Mouse (Mus musculus): ENCODE data around the gene Lhfpl2. TPM values are rescaled to one million over a fixed set of nuclear protein-coding genes. Genes with fewer than 3 reads are reported as not detected.

Lhfpl2 gene
- total RNA-seq, 2 experiments from 2014 or later, result 59.1 to 60.8 TPM

DNA sequence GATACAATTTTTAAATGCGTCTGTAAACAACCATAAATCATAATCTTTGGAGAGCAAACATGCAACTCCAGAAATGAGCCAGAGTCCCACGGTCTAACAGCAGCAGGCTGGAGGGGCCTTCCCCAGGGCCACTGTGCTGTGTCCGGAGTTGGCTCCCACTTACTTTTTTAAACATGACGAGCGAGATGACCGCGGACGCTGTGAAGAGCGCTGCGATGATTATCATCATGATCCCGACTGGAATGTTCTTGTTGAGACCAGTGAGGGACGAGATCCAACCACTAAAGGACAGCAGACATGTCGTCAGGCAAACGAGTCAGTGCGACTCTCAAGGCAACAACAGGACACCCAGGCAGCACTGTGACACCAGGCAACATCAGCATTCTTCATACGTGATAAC, 150.4 kb downstream of the Lhfpl2 start:
- no peak for DNase-seq (ENCODE audit: low spot score in 2 of 2)

- DNase-seq (ENCODE audit: low spot score in 2 of 2), result no peak
Measured at GRCm38 (mm10) chr13:94208892-94209291, 151.3 kb downstream of the Lhfpl2 start.

GRCm38 (mm10) chr13:94211236-94212119, 153.9 kb downstream of the Lhfpl2 start:
- no peak for DNase-seq (ENCODE audit: low spot score in 2 of 2)

- no peak for DNase-seq (ENCODE audit: low spot score in 2 of 2)
Measured at GRCm38 (mm10) chr13:94212179-94212578, 154.6 kb downstream of the Lhfpl2 start.

GRCm38 (mm10) chr13:94212716-94213115, 155.1 kb downstream of the Lhfpl2 start:
- DNase-seq (ENCODE audit: low spot score in 2 of 2), result no peak

GRCm38 (mm10) chr13:94223609-94224008, 166.0 kb downstream of the Lhfpl2 start:
- no peak for DNase-seq (ENCODE audit: low spot score in 2 of 2)

DNA sequence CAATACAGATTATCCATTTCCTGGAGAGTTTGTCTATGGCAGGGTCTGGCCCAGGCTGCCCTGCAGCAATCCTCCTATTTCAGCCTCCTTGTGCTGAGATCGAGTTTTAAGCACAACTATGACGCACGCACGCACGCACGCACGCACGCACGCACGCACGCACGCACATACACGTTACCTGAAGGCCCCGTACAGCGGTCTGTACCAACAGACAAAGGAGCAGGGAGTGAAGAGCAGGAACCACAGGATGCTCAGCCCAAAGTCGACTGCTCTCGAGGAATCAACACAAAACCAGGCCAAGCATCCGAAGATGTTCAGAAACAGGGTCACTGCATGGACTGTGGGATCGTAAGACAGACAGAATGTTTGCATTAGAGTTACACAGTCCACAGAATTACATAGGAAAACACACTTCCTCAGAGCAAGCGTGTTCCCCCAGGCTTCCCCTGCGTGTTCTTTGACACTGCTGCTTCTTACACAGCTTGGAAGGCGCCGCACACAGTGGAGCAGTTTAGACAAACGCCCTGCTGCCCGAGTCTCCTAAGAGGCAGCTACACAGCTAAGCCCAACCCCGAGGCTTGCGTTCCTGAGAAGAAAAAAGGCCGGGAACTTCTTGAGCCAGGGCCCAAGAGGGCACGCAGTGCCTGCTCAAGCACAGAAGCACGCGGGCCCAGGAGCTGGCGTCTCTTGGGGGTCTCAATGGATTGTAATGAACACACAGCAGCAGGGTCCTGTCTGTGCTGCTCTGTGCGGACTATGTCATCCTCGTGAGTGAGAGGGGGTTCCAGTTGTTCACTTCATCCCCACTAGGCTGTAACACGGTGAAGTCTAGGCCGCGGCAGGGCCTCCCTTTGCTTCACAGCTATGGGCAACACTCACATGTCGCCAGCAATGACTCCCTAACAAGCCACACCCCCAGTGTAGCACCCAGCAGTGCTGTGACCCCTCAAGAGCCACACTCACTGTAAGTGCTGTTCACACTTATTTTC, 167.4 kb downstream of the Lhfpl2 start:
- no peak for DNase-seq (ENCODE audit: low spot score in 2 of 2)

GRCm38 (mm10) chr13:94231871-94232270, 174.3 kb downstream of the Lhfpl2 start:
- DNase-seq (ENCODE audit: low spot score in 2 of 2), result no peak

GRCm38 (mm10) chr13:94239488-94239887, 181.9 kb downstream of the Lhfpl2 start:
- DNase-seq (ENCODE audit: low spot score in 2 of 2), result no peak

GRCm38 (mm10) chr13:94240111-94240510, 182.5 kb downstream of the Lhfpl2 start:
- DNase-seq (ENCODE audit: low spot score in 2 of 2), result no peak

GRCm38 (mm10) chr13:94240873-94241272, 183.3 kb downstream of the Lhfpl2 start:
- DNase-seq (ENCODE audit: low spot score in 2 of 2), result no peak

DNA sequence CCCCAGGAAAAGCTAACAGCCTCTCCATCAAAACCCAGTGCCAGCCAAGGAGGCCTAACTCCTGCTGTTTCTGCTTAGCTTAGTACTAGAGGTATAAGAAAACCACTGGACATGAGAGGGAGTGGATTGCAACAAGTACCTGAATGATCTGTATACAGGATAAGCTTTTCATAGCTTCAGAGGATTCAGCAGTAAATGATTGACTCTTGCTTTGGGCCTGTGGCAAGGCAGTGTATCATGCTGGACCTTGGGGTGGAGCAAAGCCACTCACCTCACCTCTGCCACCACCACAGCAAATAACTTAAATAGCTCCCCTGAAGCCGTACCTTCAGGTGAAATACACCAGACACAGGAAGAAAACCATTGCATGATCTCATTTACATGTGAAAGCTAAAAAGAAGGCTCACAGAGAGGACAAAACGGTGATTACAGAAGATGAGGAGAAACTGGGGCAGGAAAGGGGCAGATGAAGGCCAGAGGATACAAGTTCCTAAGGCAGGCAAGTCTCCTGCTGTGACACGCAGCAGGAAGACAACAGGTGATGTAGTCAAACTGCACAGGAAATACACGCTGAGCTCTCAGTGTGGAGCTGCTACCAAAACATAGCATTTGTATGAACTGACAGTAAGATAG, 184.4 kb downstream of the Lhfpl2 start:
- no peak for DNase-seq (ENCODE audit: low spot score in 2 of 2)

DNA sequence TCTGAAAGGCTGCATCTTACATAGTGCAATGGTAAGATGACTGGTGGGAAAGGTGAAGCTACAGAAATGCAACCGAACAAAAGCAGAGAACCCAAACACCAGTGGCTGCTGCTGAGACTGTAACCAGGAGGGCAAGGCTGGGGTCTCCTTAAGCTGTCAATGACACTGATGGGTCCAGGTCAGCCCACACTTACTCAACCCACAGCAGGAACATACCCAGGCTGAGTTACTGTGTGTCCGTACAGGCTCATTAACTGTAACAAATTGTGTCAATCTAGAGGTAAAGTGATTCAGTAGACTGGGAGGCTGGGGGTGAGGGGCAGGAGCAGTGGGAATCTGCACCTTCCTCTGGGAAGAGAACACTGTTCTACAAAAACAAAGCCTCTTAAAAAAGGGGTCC, 185.3 kb downstream of the Lhfpl2 start:
- no peak for DNase-seq (ENCODE audit: low spot score in 2 of 2)

Other genes starting within 250 kb of the Lhfpl2 start
- gene Scamp1, start 228.1 kb downstream of the Lhfpl2 start, total RNA-seq (2021), result 10 to 100 TPM; 48.1 to 50.1 TPM

Data from adrenal gland, postnatal 4 days (tissue).